Mouse (Mus musculus): ENCODE data around the gene Tub.

DNA sequence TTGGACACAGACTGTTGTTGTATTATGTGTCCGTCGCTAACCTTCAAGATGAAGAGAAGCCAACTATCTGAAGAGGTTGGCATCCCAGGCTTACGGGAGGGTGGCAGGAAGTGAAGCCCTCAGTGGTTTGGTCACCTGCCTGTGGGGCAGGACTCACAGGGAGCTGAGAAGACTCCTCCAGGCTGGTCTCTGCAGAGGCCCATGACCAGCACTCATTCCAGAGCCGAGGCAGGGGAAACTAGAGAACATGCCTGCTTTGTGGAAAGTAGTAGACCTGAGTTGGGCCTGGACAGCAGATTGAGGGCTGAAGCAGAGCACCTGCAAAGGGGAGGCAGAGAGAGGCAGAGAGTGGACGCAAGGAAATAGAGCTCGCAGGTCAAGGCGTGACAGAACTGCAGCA is 14.7 kb upstream of the Tub start:
- TF ChIP-seq POLR2A (IDR thresholded peaks at IDR 0.05; ENCODE audit: low read depth, low read length) (no peak), CTCF (IDR thresholded peaks at IDR 0.05; ENCODE audit: borderline replicate concordance, insufficient read depth, low read length) (no peak)

Data from embryonic fibroblast, embryonic 13.5 days (primary cell).